ENCODE assay signal across 20 mouse cellular contexts in genomic region chr5:119057813-119058212, GRCm38 (mm10).
A peak's percentile ranks its signal among the peaks of the same experiment; 100 is the strongest.
DNase-seq lines count a peak whose midpoint lies in the region; ATAC-seq and TF ChIP-seq lines count a peak whose summit lies in the region.
"Had no signal": no experiment of that assay in that cellular context is flagged by ENCODE, and none has a peak within 500 bp of the region (broad histone marks: within the 10 kb centered on the region; RNA-seq: fewer than 3 reads in every experiment).

No protein-coding gene starts in this region.

- no peak for TF ChIP-seq CTCF in kidney, postnatal 0 days (IDR thresholded peaks at IDR 0.05; ENCODE audit: low read depth)
- no peak for TF ChIP-seq CTCF in lung, postnatal 0 days (IDR thresholded peaks at IDR 0.05)
- TF ChIP-seq CTCF in lung, adult 2 months (IDR thresholded peaks at IDR 0.05; ENCODE audit: insufficient read depth, low read length), result no peak

- H3K27ac ChIP-seq in heart, embryonic 16.5 days (ENCODE audit: low read length), result peak overlapping the region; percentile 30; the same call in 1 of the 2 replicates
- H3K27ac ChIP-seq in kidney, postnatal 0 days, result peak overlapping the region; percentile 58; the same call in 1 of the 2 replicates
- no peak overlapping the region; the same call in 1 of the 2 replicates for H3K27ac ChIP-seq in kidney, embryonic 14.5 days (ENCODE audit: low read depth, low read length)
- 0 out of 2 replicates have a peak overlapping the region, but pooled peaks have one; percentile 3 for H3K27ac ChIP-seq in lung, postnatal 0 days (ENCODE audit: low read length)
- no peak overlapping the region for H3K27ac ChIP-seq in intestine, embryonic 16.5 days (ENCODE audit: low read length)
- H3K27ac ChIP-seq: embryonic facial prominence, embryonic 12.5 days; hindbrain, embryonic 12.5 days; limb, embryonic 13.5 days; liver, embryonic 12.5 days; midbrain, embryonic 12.5 days; neural tube, embryonic 15.5 days; stomach, embryonic 15.5 days had no signal

- no peak overlapping the region for H3K4me3 ChIP-seq in heart, embryonic 16.5 days (ENCODE audit: low read length)
- H3K4me3 ChIP-seq in kidney, postnatal 0 days (replicated peaks; ENCODE audit: low read depth, low read length), result no peak overlapping the region
- H3K4me3 ChIP-seq in kidney, embryonic 14.5 days (ENCODE audit: low read length), result no peak overlapping the region
- H3K4me3 ChIP-seq in lung, postnatal 0 days (ENCODE audit: low read depth, low read length), result no peak overlapping the region
- H3K4me3 ChIP-seq in lung, adult 2 months (replicated peaks; ENCODE audit: extremely low read depth, low read depth, low read length), result no peak overlapping the region
- H3K4me3 ChIP-seq in intestine, embryonic 16.5 days (ENCODE audit: low read length), result no peak overlapping the region
- H3K4me3 ChIP-seq: embryonic facial prominence, embryonic 12.5 days; heart, embryonic 13.5 days; hindbrain, embryonic 12.5 days; limb, embryonic 13.5 days; liver, embryonic 12.5 days; midbrain, embryonic 12.5 days; neural tube, embryonic 15.5 days; stomach, embryonic 15.5 days had no signal

- DNase-seq in heart, postnatal 36 days, result no peak
- DNase-seq in kidney, postnatal 0 days (ENCODE audit: low spot score), result no peak
- no peak for DNase-seq in lung, postnatal 0 days (ENCODE audit: low spot score)
- DNase-seq in lung, adult 2 months, result no peak
- DNase-seq: cerebellum, adult 18-20 months; cerebellum, postnatal 14 days; forebrain, postnatal 0 days; gastrocnemius, postnatal 25 days; thymus, adult 2 months had no signal

- H3K9ac ChIP-seq in heart, embryonic 16.5 days (ENCODE audit: low read length), result no peak overlapping the region
- H3K9ac ChIP-seq in kidney, postnatal 0 days (ENCODE audit: low read depth, low read length), result no peak overlapping the region
- H3K9ac ChIP-seq in kidney, embryonic 14.5 days (ENCODE audit: low read depth, low read length), result no peak overlapping the region
- no peak overlapping the region for H3K9ac ChIP-seq in lung, postnatal 0 days (replicated peaks; ENCODE audit: low read depth)
- no peak overlapping the region for H3K9ac ChIP-seq in intestine, embryonic 16.5 days (ENCODE audit: low read depth, low read length)
- H3K9ac ChIP-seq: embryonic facial prominence, embryonic 12.5 days; forebrain, postnatal 0 days; heart, embryonic 13.5 days; hindbrain, embryonic 12.5 days; limb, embryonic 13.5 days; liver, embryonic 12.5 days; midbrain, embryonic 12.5 days; neural tube, embryonic 15.5 days; stomach, embryonic 15.5 days had no signal

- H3K36me3 ChIP-seq in heart, embryonic 16.5 days (ENCODE audit: control insufficient read depth, insufficient read depth), result no peaks in the 10 kb centered on the region
- H3K36me3 ChIP-seq in kidney, postnatal 0 days (ENCODE audit: insufficient read depth, low read length), result no peaks in the 10 kb centered on the region
- no peaks in the 10 kb centered on the region for H3K36me3 ChIP-seq in kidney, embryonic 14.5 days (ENCODE audit: control insufficient read depth, insufficient read depth, low read length)
- no peaks in the 10 kb centered on the region for H3K36me3 ChIP-seq in lung, postnatal 0 days (ENCODE audit: insufficient read depth, low read length)
- H3K36me3 ChIP-seq in intestine, embryonic 16.5 days (ENCODE audit: control insufficient read depth, insufficient read depth, low read length), result no peaks in the 10 kb centered on the region
- H3K36me3 ChIP-seq: embryonic facial prominence, embryonic 12.5 days; heart, embryonic 13.5 days; hindbrain, embryonic 12.5 days; limb, embryonic 13.5 days; liver, embryonic 12.5 days; midbrain, embryonic 12.5 days; neural tube, embryonic 15.5 days; stomach, embryonic 15.5 days had no signal

- TF ChIP-seq POLR2A in lung, adult 2 months (IDR thresholded peaks at IDR 0.05; ENCODE audit: borderline replicate concordance, extremely low read depth, low read depth, low read length), result no peak

- 0 out of 2 replicates have a peak, but pooled peaks cover 2% of the 10 kb centered on the region for H3K4me1 ChIP-seq in heart, embryonic 16.5 days (ENCODE audit: control insufficient read depth, insufficient read depth, low read length)
- H3K4me1 ChIP-seq in kidney, postnatal 0 days (replicated peaks; ENCODE audit: insufficient read depth, low read length), result no peaks in the 10 kb centered on the region
- peaks cover 4% of the 10 kb centered on the region; the same call in 1 of the 2 replicates for H3K4me1 ChIP-seq in kidney, embryonic 14.5 days (ENCODE audit: control insufficient read depth, insufficient read depth, low read length)
- no peaks in the 10 kb centered on the region for H3K4me1 ChIP-seq in lung, postnatal 0 days (ENCODE audit: insufficient read depth, low read depth, low read length)
- H3K4me1 ChIP-seq in lung, adult 2 months (ENCODE audit: control insufficient read depth, insufficient read depth, low read length), result peaks cover 4% of the 10 kb centered on the region
- H3K4me1 ChIP-seq in intestine, embryonic 16.5 days (ENCODE audit: control insufficient read depth, insufficient read depth, low read length), result peaks cover 2% of the 10 kb centered on the region; the same call in 1 of the 2 replicates
- H3K4me1 ChIP-seq: liver, embryonic 12.5 days; stomach, embryonic 15.5 days had no signal

- H3K27me3 ChIP-seq in heart, embryonic 16.5 days (ENCODE audit: control insufficient read depth, insufficient read depth, low read length), result peaks cover 17% of the 10 kb centered on the region
- H3K27me3 ChIP-seq in kidney, postnatal 0 days (ENCODE audit: insufficient read depth, low read length), result no peaks in the 10 kb centered on the region
- H3K27me3 ChIP-seq in kidney, embryonic 14.5 days (ENCODE audit: control insufficient read depth, insufficient read depth, low read length), result peaks cover 6% of the 10 kb centered on the region
- no peaks in the 10 kb centered on the region for H3K27me3 ChIP-seq in lung, postnatal 0 days (replicated peaks; ENCODE audit: insufficient read depth, low read length)
- H3K27me3 ChIP-seq in intestine, embryonic 16.5 days (replicated peaks; ENCODE audit: control insufficient read depth, insufficient read depth, low read length), result no peaks in the 10 kb centered on the region
- H3K27me3 ChIP-seq: stomach, embryonic 15.5 days had no signal

- no peak for TF ChIP-seq EP300 in lung, postnatal 0 days (IDR thresholded peaks at IDR 0.05)

- intact Hi-C loops in heart, postnatal 36 days (cut with DNase I), result loop anchor here (1.0 to 5.0 kb wide), 3 partner anchors 91 to 615 kb away; no protein-coding TSS in a partner anchor

- no peak overlapping the region for H3K4me2 ChIP-seq in heart, embryonic 16.5 days (ENCODE audit: low read depth, low read length)
- H3K4me2 ChIP-seq in kidney, postnatal 0 days (ENCODE audit: low read length), result no peak overlapping the region
- no peak overlapping the region for H3K4me2 ChIP-seq in kidney, embryonic 14.5 days (replicated peaks; ENCODE audit: low read depth, low read length)
- H3K4me2 ChIP-seq in lung, postnatal 0 days (replicated peaks; ENCODE audit: low read depth, low read length), result no peak overlapping the region
- H3K4me2 ChIP-seq in intestine, embryonic 16.5 days (ENCODE audit: low read depth, low read length), result no peak overlapping the region
- H3K4me2 ChIP-seq: embryonic facial prominence, embryonic 12.5 days; heart, embryonic 13.5 days; hindbrain, embryonic 12.5 days; limb, embryonic 13.5 days; liver, embryonic 12.5 days; midbrain, embryonic 12.5 days; neural tube, embryonic 15.5 days; stomach, embryonic 15.5 days had no signal

- H3K9me3 ChIP-seq in heart, embryonic 16.5 days (replicated peaks; ENCODE audit: control insufficient read depth, low read length), result no peaks in the 10 kb centered on the region
- H3K9me3 ChIP-seq in kidney, postnatal 0 days (replicated peaks; ENCODE audit: low read length), result no peaks in the 10 kb centered on the region
- H3K9me3 ChIP-seq in kidney, embryonic 14.5 days (ENCODE audit: control insufficient read depth, low read length), result no peaks in the 10 kb centered on the region
- no peaks in the 10 kb centered on the region for H3K9me3 ChIP-seq in lung, postnatal 0 days (ENCODE audit: low read length)
- H3K9me3 ChIP-seq in intestine, embryonic 16.5 days (ENCODE audit: control insufficient read depth, low read length), result no peaks in the 10 kb centered on the region
- H3K9me3 ChIP-seq: embryonic facial prominence, embryonic 12.5 days; heart, embryonic 13.5 days; hindbrain, embryonic 12.5 days; limb, embryonic 13.5 days; liver, embryonic 12.5 days; midbrain, embryonic 12.5 days; neural tube, embryonic 15.5 days; stomach, embryonic 15.5 days had no signal

- ATAC-seq in heart, embryonic 16.5 days (replicated peaks; ENCODE audit: extremely low read depth, insufficient read depth, low FRiP score), result no peak
- no peak for ATAC-seq in kidney, postnatal 0 days (replicated peaks; ENCODE audit: low FRiP score, low read depth)
- no peak for ATAC-seq in kidney, embryonic 14.5 days (ENCODE audit: low FRiP score, low TSS enrichment)
- no peak for ATAC-seq in lung, postnatal 0 days
- no peak for ATAC-seq in intestine, embryonic 16.5 days
- ATAC-seq: forebrain, postnatal 0 days; liver, embryonic 12.5 days had no signal

- 83% methylated on average over 4 of the region's 4 CpGs for WGBS in heart, embryonic 16.5 days
- WGBS in kidney, postnatal 0 days, result 91% methylated on average over 4 of the region's 4 CpGs
- WGBS in kidney, embryonic 14.5 days, result 81% methylated on average over 4 of the region's 4 CpGs
- 88% methylated on average over 4 of the region's 4 CpGs for WGBS in lung, postnatal 0 days
- WGBS in lung, adult 2 months, result 77% methylated on average over 4 of the region's 4 CpGs
- WGBS in intestine, embryonic 16.5 days, result 91% methylated on average over 4 of the region's 4 CpGs

Comparison
In these comparisons a context has a peak if more than half of its experiments do, and no peak if none do; other contexts are left out.
1. H3K27ac ChIP-seq: peak in heart, embryonic 16.5 days (single experiment), kidney, postnatal 0 days (single experiment) and lung, postnatal 0 days (single experiment); none in kidney, embryonic 14.5 days (single experiment) and intestine, embryonic 16.5 days (single experiment).